Mouse (Mus musculus) ES-E14 (cell line): ENCODE data around the gene Acyp2. TPM values are rescaled to one million over a fixed set of nuclear protein-coding genes. Genes with fewer than 3 reads are reported as not detected.

Source experiments
- DNase-seq: peaks from one replicate; pipeline ENCODE4 v3.0.0-alpha.2; 2013; ENCODE audit warnings: low read depth, low spot score
- H3K27ac ChIP-seq: 2 replicates; pipeline ENCODE4 v1.5.1; 2012; ENCODE audit warnings: low read depth, mild to moderate bottlenecking, low read length, moderate library complexity, mixed read lengths; ENCODE audit not compliant: poor library complexity, insufficient read depth, severe bottlenecking
- H3K36me3 ChIP-seq: 2 replicates; pipeline ENCODE4 v1.6.1; 2012; ENCODE audit warnings: mild to moderate bottlenecking, low read length, moderate library complexity, mixed read lengths; ENCODE audit not compliant: control insufficient read depth, poor library complexity, insufficient read depth, severe bottlenecking
- H3K4me1 ChIP-seq, 2 experiments: fragments of 150-350 bp in 1 of 2; sonication (generic) in 1 of 2; 2 replicates each; pipeline ENCODE4 v1.6.1; 2012; ENCODE audit warnings: low read length in 2 of 2, mild to moderate bottlenecking in 1 of 2, mixed read lengths in 1 of 2; ENCODE audit not compliant: control insufficient read depth in 2 of 2, insufficient read depth in 2 of 2, poor library complexity in 1 of 2
- H3K4me3 ChIP-seq, 2 experiments: fragments of 150-350 bp in 1 of 2; sonication (generic) in 1 of 2; 2 replicates each; pipeline ENCODE4 v1.5.1; 2012; ENCODE audit warnings: low read length in 2 of 2, low read depth in 1 of 2, mild to moderate bottlenecking in 1 of 2, mixed read lengths in 1 of 2; ENCODE audit not compliant: insufficient read depth in 1 of 2, poor library complexity in 1 of 2, severe bottlenecking in 1 of 2
- H3K9ac ChIP-seq: 2 replicates; pipeline ENCODE4 v1.6.1; 2012; ENCODE audit warnings: low read depth, mild to moderate bottlenecking, low read length, mixed read lengths; ENCODE audit not compliant: poor library complexity, insufficient read depth, severe bottlenecking
- H3K9me3 ChIP-seq: fragments of 150-350 bp; sonication (generic); 2 replicates; pipeline ENCODE4 v1.6.1; 2012; ENCODE audit warnings: low read depth, mild to moderate bottlenecking, low read length; ENCODE audit not compliant: control insufficient read depth, insufficient read depth
- CHD2 ChIP-seq: IDR thresholded peaks from 2 replicates; pipeline ENCODE4 v1.6.1; 2014; ENCODE audit warnings: mild to moderate bottlenecking, low read depth, low read length, inconsistent platforms
- HCFC1 ChIP-seq: IDR thresholded peaks from 2 replicates; pipeline ENCODE4 v1.6.1; 2012; ENCODE audit warnings: low read length, inconsistent platforms, borderline replicate concordance; ENCODE audit not compliant: insufficient read depth
- MAFK ChIP-seq: IDR thresholded peaks from 2 replicates; pipeline ENCODE4 v1.6.1; 2014; ENCODE audit warnings: mild to moderate bottlenecking, low read depth, low read length, inconsistent platforms; ENCODE audit not compliant: insufficient read depth
- ZC3H11A ChIP-seq: IDR thresholded peaks from 2 replicates; pipeline ENCODE4 v1.6.1; 2012; ENCODE audit warnings: low read depth, mild to moderate bottlenecking, inconsistent platforms, low read length, borderline replicate concordance
- ZNF384 ChIP-seq: IDR thresholded peaks from 2 replicates; pipeline ENCODE4 v1.6.1; 2012; ENCODE audit warnings: low read depth, low read length, inconsistent platforms
- in situ Hi-C, 2 experiments: fragments of 600-800 bp; cut with MboI; formaldehyde crosslinking; loops; one replicate each; pipeline ENCODE4 v1.15.1; 2025; ENCODE audit warnings: low sequenced_read_pairs in 2 of 2, inconsistent platforms in 1 of 2; ENCODE audit not compliant: unreplicated experiment in 2 of 2
- total RNA-seq: library from RNA; depleted of rRNA; stranded (reverse); fragments of 300-350 nt; gene quantifications from 2 replicates; pipeline ENCODE4 v1.2.3, GENCODE M21; 2012

The Acyp2 gene
- total RNA-seq, 1 experiment = 4.6 TPM

DNA sequence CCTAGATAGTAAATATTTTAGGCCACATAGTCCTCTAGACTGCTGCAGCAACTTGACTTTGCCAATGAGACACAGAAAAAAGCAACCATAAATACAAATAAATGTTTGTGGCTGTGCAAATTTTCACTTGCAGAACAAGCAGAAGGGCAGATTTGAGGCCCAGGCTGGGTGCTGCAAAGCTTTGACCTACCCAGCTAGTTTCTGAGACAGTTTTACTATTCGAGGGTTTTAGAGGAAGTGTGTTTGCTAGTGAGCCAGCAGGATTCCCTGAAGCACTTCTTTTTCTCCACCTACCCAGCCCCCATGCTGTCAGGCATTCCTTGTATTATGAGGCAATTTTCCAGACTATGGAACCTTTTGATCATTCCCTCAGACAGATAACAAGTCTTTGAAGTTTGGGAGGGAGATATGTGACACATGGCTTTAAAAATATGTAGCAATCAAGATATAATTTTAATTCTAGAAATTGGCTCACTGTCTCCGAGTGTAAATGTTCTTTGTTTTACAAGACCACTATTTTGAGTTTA is 31.8 kb downstream of the Acyp2 start:
- H3K4me3 ChIP-seq = no peak overlapping the region
- DNase-seq = no peak
- no peak overlapping the region for H3K9ac ChIP-seq
- H3K4me1 ChIP-seq = peaks cover 0 to 4% of the 10 kb centered on the region in 2 experiments; a peak in 1 of 4 replicates
- no peak overlapping the region for H3K27ac ChIP-seq
- no peak for TF ChIP-seq ZC3H11A
- no peaks in the 10 kb centered on the region for H3K9me3 ChIP-seq
- in situ Hi-C loops = no loop called here
- no peaks in the 10 kb centered on the region for H3K36me3 ChIP-seq

DNA sequence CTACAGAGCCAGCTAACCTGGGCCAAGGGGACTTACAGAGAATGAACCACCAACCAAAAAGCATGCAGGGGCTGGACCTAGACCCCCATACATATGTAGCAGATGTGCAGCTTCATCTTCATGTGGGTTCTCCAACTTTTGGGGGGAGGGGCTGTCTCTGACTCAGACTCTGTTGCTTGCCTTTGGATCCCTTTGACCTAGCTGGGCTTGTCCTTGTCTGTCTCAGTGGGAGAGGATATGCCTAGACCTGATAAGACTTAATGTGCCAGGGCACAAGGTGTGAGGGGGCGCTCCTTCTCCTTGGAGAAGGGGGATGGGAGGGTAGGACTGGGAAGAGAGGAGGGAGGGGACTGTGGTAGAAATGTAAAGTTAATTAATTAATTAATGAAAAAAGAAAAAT is 33.4 kb downstream of the Acyp2 start:
- Histone ChIP-seq H3K36me3 (no peaks in the 10 kb centered on the region), H3K27ac (no peak overlapping the region), H3K4me1 (peaks cover 0 to 4% of the 10 kb centered on the region in 2 experiments; a peak in 1 of 4 replicates), H3K9ac (no peak overlapping the region), H3K4me3 (no peak overlapping the region), H3K9me3 (no peaks in the 10 kb centered on the region)
- no peak for TF ChIP-seq ZC3H11A
- TF ChIP-seq ZNF384 = no peak
- no peak for DNase-seq
- in situ Hi-C loops = no loop called here

DNA sequence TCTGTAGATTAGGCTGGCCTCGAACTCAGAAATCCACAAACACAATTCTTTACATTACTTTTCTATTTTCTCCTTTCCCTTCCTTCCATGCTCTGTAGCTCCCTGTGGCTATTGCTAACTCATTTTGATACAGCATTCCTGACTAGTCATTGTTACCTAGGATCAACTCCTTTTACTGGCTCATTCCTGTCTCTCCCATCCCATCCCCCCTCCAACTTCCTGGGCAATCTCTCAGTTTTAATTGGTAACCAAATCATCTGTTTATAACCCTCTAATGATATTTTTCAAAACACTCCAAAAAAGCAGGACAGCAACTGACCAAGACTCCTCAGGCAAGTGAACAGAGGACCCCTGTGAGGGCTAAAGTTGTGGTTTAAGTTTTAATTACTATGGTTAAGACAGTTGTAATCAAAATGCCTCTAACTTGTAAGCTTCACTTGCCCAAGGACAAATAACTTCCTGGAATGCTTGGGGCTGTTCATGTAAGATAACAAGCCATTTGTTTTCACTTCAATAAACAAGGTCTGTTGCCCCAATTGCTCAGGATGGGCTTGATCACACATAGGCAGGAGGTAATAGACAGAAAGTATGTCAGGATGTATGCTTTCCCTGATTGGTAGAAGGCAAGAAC is 35.4 kb downstream of the Acyp2 start:
- no peak for DNase-seq
- Histone ChIP-seq H3K9me3 (no peaks in the 10 kb centered on the region), H3K36me3 (no peaks in the 10 kb centered on the region), H3K27ac (no peak overlapping the region), H3K9ac (no peak overlapping the region), H3K4me1 (peaks cover 0 to 4% of the 10 kb centered on the region in 2 experiments; a peak in 1 of 4 replicates), H3K4me3 (no peak overlapping the region)
- in situ Hi-C loops = no loop called here
- no peak for TF ChIP-seq ZNF384
- TF ChIP-seq CHD2 = no peak
- no peak for TF ChIP-seq ZC3H11A
- TF ChIP-seq MAFK = no peak
- no peak for TF ChIP-seq HCFC1

DNA sequence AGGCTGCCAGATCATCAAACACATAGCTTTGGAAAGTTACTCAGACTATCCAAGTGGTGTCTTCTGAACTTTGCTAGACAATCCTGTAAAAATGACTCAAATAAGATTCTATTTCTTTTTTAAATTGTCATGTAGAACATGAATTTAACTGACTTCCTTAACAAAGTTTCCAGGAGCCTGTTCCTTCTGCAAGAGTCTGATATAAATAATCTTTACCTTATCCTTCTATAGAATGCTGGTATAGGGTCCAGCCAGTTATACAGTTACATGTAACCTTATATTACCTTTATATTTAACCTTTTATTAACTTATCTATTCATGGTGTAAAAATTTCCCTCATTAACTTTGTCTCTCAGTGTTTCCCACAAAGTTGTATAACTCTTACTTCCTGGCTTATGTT is 36.7 kb downstream of the Acyp2 start:
- H3K36me3 ChIP-seq = no peaks in the 10 kb centered on the region

DNA sequence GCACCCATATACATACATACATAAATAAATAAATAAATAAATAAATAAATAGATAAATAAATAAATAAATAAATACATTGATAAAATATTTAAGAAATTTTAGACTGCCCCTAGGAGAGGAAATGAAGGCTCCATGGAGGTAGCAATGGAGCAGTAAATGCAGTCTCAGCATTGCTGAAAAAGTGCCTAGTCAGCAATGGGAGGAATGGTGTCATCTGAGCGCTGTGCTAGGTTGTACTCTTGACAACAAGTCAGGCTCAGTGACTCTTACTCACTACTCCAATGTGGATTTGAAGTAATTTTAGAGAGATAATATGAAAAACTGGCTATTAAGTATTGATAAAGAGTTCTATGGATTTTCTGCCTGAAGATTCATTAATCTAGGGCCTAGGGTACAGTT is 40.1 kb downstream of the Acyp2 start:
- TF ChIP-seq HCFC1 (no peak), ZNF384 (no peak), MAFK (peak; percentile 92)
- in situ Hi-C loops = no loop called here
- H3K9me3 ChIP-seq = no peaks in the 10 kb centered on the region

More for the DNA sequence above, 36.7 kb downstream of the Acyp2 start:
- Histone ChIP-seq H3K9ac (no peak overlapping the region), H3K27ac (no peak overlapping the region), H3K4me3 (no peak overlapping the region), H3K9me3 (no peaks in the 10 kb centered on the region), H3K4me1 (peaks cover 0 to 4% of the 10 kb centered on the region in 2 experiments; a peak in 1 of 4 replicates)
- no peak for TF ChIP-seq HCFC1
- no peak for TF ChIP-seq MAFK
- no peak for TF ChIP-seq ZC3H11A
- TF ChIP-seq CHD2 = no peak
- TF ChIP-seq ZNF384 = no peak
- no peak for DNase-seq
- in situ Hi-C loops = no loop called here

More for the DNA sequence above, 40.1 kb downstream of the Acyp2 start:
- Histone ChIP-seq H3K27ac (no peak overlapping the region), H3K4me3 (no peak overlapping the region), H3K9ac (no peak overlapping the region), H3K4me1 (no peaks in the 10 kb centered on the region), H3K36me3 (no peaks in the 10 kb centered on the region; the same call in 1 of the 2 replicates)
- no peak for DNase-seq
